In genomic region chr1:180431833-180432232, GRCm38 (mm10) we compare ENCODE assay signal across 8 mouse cellular contexts. TPM values are rescaled to one million over a fixed set of nuclear protein-coding genes. Genes with fewer than 3 reads are reported as not detected.
DNase-seq lines count a peak whose midpoint lies in the region; ATAC-seq and TF ChIP-seq lines count a peak whose summit lies in the region.

No protein-coding gene starts in this region.

- peak; percentile 30 to 75; a peak in 2 of 4 replicates for TF ChIP-seq CTCF in CH12.LX (conservative IDR thresholded peaks at IDR 0.05 in 1 of 2, IDR thresholded peaks at IDR 0.05 in 1 of 2; ENCODE audit: low read depth in 2 of 2, low read length in 2 of 2)

- no peak overlapping the region for H3K4me3 ChIP-seq in CH12.LX (replicated peaks in 1 of 3; ENCODE audit: low read depth in 2 of 3, low read length in 2 of 3, poor library complexity in 1 of 3)
- no peak overlapping the region for H3K4me3 ChIP-seq in liver, embryonic 11.5 days (ENCODE audit: low read depth, low read length)

- H3K9ac ChIP-seq in CH12.LX (ENCODE audit: insufficient read depth, low read depth) = no peak overlapping the region
- H3K9ac ChIP-seq in liver, embryonic 11.5 days (ENCODE audit: low read depth, low read length) = no peak overlapping the region

- no peaks in the 10 kb centered on the region for H3K9me3 ChIP-seq in CH12.LX (replicated peaks; ENCODE audit: low read length)
- H3K9me3 ChIP-seq in liver, embryonic 11.5 days (ENCODE audit: control insufficient read depth, low read length) = no peaks in the 10 kb centered on the region

- H3K4me2 ChIP-seq in CH12.LX (ENCODE audit: insufficient read depth, low read depth, poor library complexity, severe bottlenecking) = peak overlapping the region; percentile 48; the same call in 1 of the 2 replicates
- no peak overlapping the region; the same call in 1 of the 2 replicates for H3K4me2 ChIP-seq in liver, embryonic 11.5 days

- in situ Hi-C loops in CH12.LX (cut with MboI; ENCODE audit: low pct_ligation_motif_present, low pct_unique_long_range_greater_than_20kb, low sequenced_read_pairs) = loop anchor here (5.0 kb wide), 1 partner anchor 335 kb away; no protein-coding TSS in a partner anchor

- no peaks in the 10 kb centered on the region for H3K27me3 ChIP-seq in CH12.LX (replicated peaks)
- peaks cover 5% of the 10 kb centered on the region; the same call in 1 of the 2 replicates for H3K27me3 ChIP-seq in liver, embryonic 11.5 days (replicated peaks; ENCODE audit: control insufficient read depth, insufficient read depth, low read length)

- TF ChIP-seq POLR2A in CH12.LX (IDR thresholded peaks at IDR 0.05; ENCODE audit: low read depth, low read length) = no peak

- WGBS in liver, embryonic 11.5 days = 47% methylated on average over 12 of the region's 12 CpGs

- peaks cover 24 to 82% of the 10 kb centered on the region in 2 experiments for H3K4me1 ChIP-seq in CH12.LX (ENCODE audit: control insufficient read depth in 1 of 2, insufficient read depth in 2 of 2)
- peaks cover 14% of the 10 kb centered on the region; the same call in 1 of the 2 replicates for H3K4me1 ChIP-seq in liver, embryonic 11.5 days (replicated peaks; ENCODE audit: control insufficient read depth, insufficient read depth, low read length)

- dilution Hi-C loops in CH12.LX (cut with MboI; ENCODE audit: extremely low pct_ligation_motif_present, extremely low pct_unique_long_range_greater_than_20kb, low sequenced_read_pairs) = no loop called here

- TF ChIP-seq EP300 in CH12.LX (IDR thresholded peaks at IDR 0.05; ENCODE audit: low read length) = no peak

- no peaks in the 10 kb centered on the region for H3K36me3 ChIP-seq in CH12.LX (replicated peaks in 1 of 2; ENCODE audit: control insufficient read depth in 1 of 2, insufficient read depth in 1 of 2, low read length in 1 of 2)
- H3K36me3 ChIP-seq in liver, embryonic 11.5 days (ENCODE audit: control insufficient read depth, insufficient read depth, low read length) = no peaks in the 10 kb centered on the region

- peak; percentile 68 for TF ChIP-seq RAD21 in CH12.LX (IDR thresholded peaks at IDR 0.05; ENCODE audit: low read depth, low read length)

- peak; percentile 34 to 52 for DNase-seq in layer of hippocampus, postnatal 10 days (ENCODE audit: low spot score in 2 of 2)
- no peak for DNase-seq in layer of hippocampus, postnatal 25 days (ENCODE audit: extremely low spot score in 1 of 2, low spot score in 1 of 2)
- DNase-seq in CH12.LX (ENCODE audit: extremely low read depth) = peak; percentile 80
- DNase-seq in liver, embryonic 11.5 days (ENCODE audit: low spot score) = no peak
- peak; percentile 17 to 53 for DNase-seq in spleen, postnatal 14 days (ENCODE audit: low spot score in 2 of 2)
- no peak for DNase-seq in cerebellum, adult 11 months
- no peak for DNase-seq in urinary bladder, postnatal 4 days (ENCODE audit: low spot score in 2 of 2)
- no peak for DNase-seq in retina, postnatal 1 day

- H3K27ac ChIP-seq in CH12.LX (ENCODE audit: insufficient read depth, low read depth) = no peak overlapping the region
- no peak overlapping the region for H3K27ac ChIP-seq in liver, embryonic 11.5 days (ENCODE audit: low read depth, low read length)

- 0 out of 2 replicates have a peak, but pooled peaks have one; percentile 16 for ATAC-seq in liver, embryonic 11.5 days (replicated peaks; ENCODE audit: low FRiP score)

- H3K79me2 ChIP-seq in CH12.LX (replicated peaks; ENCODE audit: control insufficient read depth, extremely low read depth, insufficient read depth, poor library complexity, severe bottlenecking) = no peaks in the 10 kb centered on the region

TF ChIP-seq in CH12.LX, 34 proteins besides CTCF, POLR2A, EP300 and RAD21:
- TF ChIP-seq MEF2A (IDR thresholded peaks at IDR 0.05; ENCODE audit: borderline replicate concordance, low read depth, low read length) = 0 out of 2 replicates have a peak, but pooled peaks have one; percentile 39
- TF ChIP-seq KAT2A (IDR thresholded peaks at IDR 0.05; ENCODE audit: insufficient replicate concordance, low read length) = no peak
- TF ChIP-seq MAZ (IDR thresholded peaks at IDR 0.05; ENCODE audit: low read depth, low read length) = 0 out of 2 replicates have a peak, but pooled peaks have one; percentile 37
- TF ChIP-seq NELFE (IDR thresholded peaks at IDR 0.05; ENCODE audit: low read depth, low read length) = no peak; the same call in 1 of the 2 replicates
- TF ChIP-seq USF2 (conservative IDR thresholded peaks at IDR 0.05; ENCODE audit: low read depth, low read length) = no peak
- 0 out of 2 replicates have a peak, but pooled peaks have one; percentile 16 for TF ChIP-seq TCF12 (IDR thresholded peaks at IDR 0.05; ENCODE audit: low read depth, low read length)
- TF ChIP-seq CHD2 (IDR thresholded peaks at IDR 0.05; ENCODE audit: low read length) = no peak
- no peak for TF ChIP-seq JUND (conservative IDR thresholded peaks at IDR 0.05; ENCODE audit: low read depth, low read length)
- TF ChIP-seq MYC (IDR thresholded peaks at IDR 0.05; ENCODE audit: low read depth, low read length) = peak; percentile 67
- TF ChIP-seq TBP (conservative IDR thresholded peaks at IDR 0.05; ENCODE audit: low read depth, low read length) = no peak
- no peak for TF ChIP-seq ZNF384 (IDR thresholded peaks at IDR 0.05; ENCODE audit: low read depth, low read length)
- no peak for TF ChIP-seq ZMIZ1 (IDR thresholded peaks at IDR 0.05; ENCODE audit: low read depth, low read length)
- TF ChIP-seq ETS1 (conservative IDR thresholded peaks at IDR 0.05; ENCODE audit: low read depth, low read length) = 0 out of 2 replicates have a peak, but pooled peaks have one; percentile 20
- no peak for TF ChIP-seq JUN (IDR thresholded peaks at IDR 0.05; ENCODE audit: insufficient read depth, low read depth, low read length)
- no peak for TF ChIP-seq GABPA (IDR thresholded peaks at IDR 0.05; ENCODE audit: insufficient replicate concordance, low read depth, low read length)
- TF ChIP-seq MAX (IDR thresholded peaks at IDR 0.05; ENCODE audit: low read length) = peak; percentile 62; the same call in 1 of the 2 replicates
- no peak for TF ChIP-seq ZKSCAN1 (IDR thresholded peaks at IDR 0.05; ENCODE audit: borderline replicate concordance, low read depth, low read length)
- TF ChIP-seq USF1 (IDR thresholded peaks at IDR 0.05; ENCODE audit: low read depth, low read length) = no peak
- TF ChIP-seq PAX5 (IDR thresholded peaks at IDR 0.05; ENCODE audit: low read length) = no peak
- TF ChIP-seq BHLHE40 (IDR thresholded peaks at IDR 0.05; ENCODE audit: low read depth, low read length) = peak; percentile 58; the same call in 1 of the 2 replicates
- no peak for TF ChIP-seq SIN3A (IDR thresholded peaks at IDR 0.05; ENCODE audit: low read length)
- TF ChIP-seq ELF1 (IDR thresholded peaks at IDR 0.05; ENCODE audit: low read depth, low read length) = no peak
- no peak for TF ChIP-seq RCOR1 (conservative IDR thresholded peaks at IDR 0.05; ENCODE audit: low read depth, low read length)
- TF ChIP-seq MAFK (IDR thresholded peaks at IDR 0.05; ENCODE audit: insufficient replicate concordance, low read length) = no peak
- TF ChIP-seq MXI1 (IDR thresholded peaks at IDR 0.05; ENCODE audit: low read depth, low read length) = peak; percentile 62; the same call in 1 of the 2 replicates
- TF ChIP-seq SMC3 (IDR thresholded peaks at IDR 0.05; ENCODE audit: low read depth, low read length) = peak; percentile 79
- TF ChIP-seq CHD1 (IDR thresholded peaks at IDR 0.05; ENCODE audit: low read depth, low read length) = no peak
- no peak for TF ChIP-seq POLR2AphosphoS2 (IDR thresholded peaks at IDR 0.05; ENCODE audit: low read depth, low read length)
- TF ChIP-seq IRF4 (IDR thresholded peaks at IDR 0.05; ENCODE audit: low read depth, low read length) = peak; percentile 54; the same call in 1 of the 2 replicates
- TF ChIP-seq UBTF (IDR thresholded peaks at IDR 0.05; ENCODE audit: low read depth, low read length) = no peak
- peak; percentile 15; the same call in 1 of the 2 replicates for TF ChIP-seq HCFC1 (IDR thresholded peaks at IDR 0.05; ENCODE audit: low read depth, low read length)

RNA-seq across cellular contexts. Expression of gene Stum, which starts 51.5 kb away (rescaled TPM):
- 100 to 1,000 TPM; 192 to 204 TPM for total RNA-seq in layer of hippocampus, postnatal 10 days (2021)
- 100 to 1,000 TPM; 309 to 310 TPM for total RNA-seq in layer of hippocampus, postnatal 25 days (2021)
- total RNA-seq in CH12.LX (2012; rRNA removed) (0.34 and 0.42 TPM in 2 replicates), CH12.LX (2014; rRNA removed) (0.51 and 0.80 TPM in 2 replicates)
- polyA plus RNA-seq in CH12.LX (2012; ENCODE audit: insufficient read length, low read depth) = 0.61 and 0.67 TPM in 2 replicates
- 0.14 and 0.21 TPM in 2 replicates for polyA plus RNA-seq in liver, embryonic 11.5 days (2014; fragmentation: Nextera tagmentation; extraction: Ambion mirVana)

Comparison
In these comparisons a context has a peak if more than half of its experiments do, and no peak if none do; other contexts are left out.
1. DNase-seq: peak in layer of hippocampus, postnatal 10 days (2 of 2), CH12.LX (single experiment) and spleen, postnatal 14 days (2 of 2); none in layer of hippocampus, postnatal 25 days (0 of 2), liver, embryonic 11.5 days (single experiment), cerebellum, adult 11 months (single experiment), urinary bladder, postnatal 4 days (0 of 2) and retina, postnatal 1 day (single experiment).
2. RNA of gene Stum, which starts 51.5 kb away (total RNA-seq): 309 to 310 TPM in layer of hippocampus, postnatal 25 days and 192 to 204 TPM in layer of hippocampus, postnatal 10 days; 0.34 to 0.80 TPM in CH12.LX; every median in the first group is over 100 times any median in the second.